23 mouse cellular contexts compared by ENCODE assay signal in genomic region chr2:156025482-156025881, GRCm38 (mm10). TPM values are rescaled to one million over a fixed set of nuclear protein-coding genes. Genes with fewer than 3 reads are reported as not detected.
DNase-seq lines count a peak whose midpoint lies in the region; TF ChIP-seq lines count a peak whose summit lies in the region.
"Had no signal": no experiment of that assay in that cellular context is flagged by ENCODE, and none has a peak within 500 bp of the region (broad histone marks: within the 10 kb centered on the region; RNA-seq: fewer than 3 reads in every experiment).

No protein-coding gene starts in this region.

- no peak overlapping the region for H3K9ac ChIP-seq in liver, adult 2 months (ENCODE audit: low read depth, low read length)
- H3K9ac ChIP-seq: hindbrain, embryonic 13.5 days; lung, embryonic 14.5 days; stomach, embryonic 15.5 days had no signal

- H3K4me1 ChIP-seq in liver, adult 2 months (ENCODE audit: control insufficient read depth, insufficient read depth, low read length) = no peaks in the 10 kb centered on the region
- H3K4me1 ChIP-seq in limb, embryonic 10.5 days = no peaks in the 10 kb centered on the region
- H3K4me1 ChIP-seq: hindbrain, embryonic 13.5 days; stomach, embryonic 15.5 days had no signal

- no peaks in the 10 kb centered on the region for H3K27me3 ChIP-seq in liver, adult 2 months (ENCODE audit: control insufficient read depth, insufficient read depth, low read length)
- no peaks in the 10 kb centered on the region for H3K27me3 ChIP-seq in limb, embryonic 10.5 days (ENCODE audit: low read depth, poor library complexity, severe bottlenecking)
- H3K27me3 ChIP-seq: hindbrain, embryonic 13.5 days; stomach, embryonic 15.5 days had no signal

- no peak for TF ChIP-seq POLR2A in liver, adult 2 months (IDR thresholded peaks at IDR 0.05; ENCODE audit: extremely low read depth, insufficient read depth, low read length)

- peak; percentile 56 for DNase-seq in liver, adult 2 months (ENCODE audit: extremely low read depth, low read depth, low spot score)
- DNase-seq in liver = no peak
- peak; percentile 28 for DNase-seq in ES-CJ7 (ENCODE audit: low read depth, low spot score)
- DNase-seq in ZHBTc4 (ENCODE audit: low read depth, low spot score) = peak; percentile 45
- DNase-seq in telencephalon, adult 2 months (ENCODE audit: low read depth, low spot score) = peak; percentile 4
- no peak for DNase-seq in limb, embryonic 10.5 days (ENCODE audit: low spot score)
- DNase-seq in cerebellum, adult 11-12 months = no peak
- DNase-seq: adrenal gland, postnatal 10 days; cerebellum, adult 8-10 months; heart, postnatal 10 days; lung, embryonic 14.5 days had no signal

- no peaks in the 10 kb centered on the region for H3K79me2 ChIP-seq in liver, adult 2 months (ENCODE audit: control insufficient read depth, insufficient read depth, low read length)

- no peak overlapping the region for H3K27ac ChIP-seq in liver, adult 2 months (replicated peaks; ENCODE audit: insufficient read depth, low read depth, low read length)
- H3K27ac ChIP-seq in limb, embryonic 10.5 days = no peak overlapping the region
- H3K27ac ChIP-seq: heart, embryonic 10.5 days; hindbrain, embryonic 13.5 days; macrophage; stomach, embryonic 15.5 days had no signal

- no peaks in the 10 kb centered on the region for H3K9me3 ChIP-seq in limb, embryonic 10.5 days (replicated peaks)
- H3K9me3 ChIP-seq: heart, embryonic 10.5 days; hindbrain, embryonic 13.5 days; stomach, embryonic 15.5 days had no signal

- no peak overlapping the region for H3K4me3 ChIP-seq in liver, adult 2 months (ENCODE audit: insufficient read depth, low read depth, low read length)
- no peak overlapping the region for H3K4me3 ChIP-seq in limb, embryonic 10.5 days
- H3K4me3 ChIP-seq: heart, embryonic 10.5 days; hindbrain, embryonic 13.5 days; stomach, embryonic 15.5 days had no signal

- no peak for TF ChIP-seq CTCF in liver, adult 2 months (IDR thresholded peaks at IDR 0.05; ENCODE audit: low read depth, low read length)

- H3K36me3 ChIP-seq in liver, adult 2 months (ENCODE audit: control insufficient read depth, insufficient read depth, low read length) = no peaks in the 10 kb centered on the region
- H3K36me3 ChIP-seq in limb, embryonic 10.5 days = no peaks in the 10 kb centered on the region
- H3K36me3 ChIP-seq: heart, embryonic 10.5 days; stomach, embryonic 15.5 days had no signal

RNA-seq across cellular contexts. Expression of gene Ergic3, which starts 17.6 kb away (rescaled TPM):
- 59.2 and 71.9 TPM in 2 replicates for total RNA-seq in liver, adult 2 months (2014; rRNA removed)
- polyA plus RNA-seq in liver, adult 2 months (2012; rRNA removed) = 168 and 185 TPM in 2 replicates
- 191 TPM in 2 replicates for polyA plus RNA-seq in limb, embryonic 10.5 days (2016; fragmentation: Nextera tagmentation; extraction: Ambion mirVana)

RNA-seq across cellular contexts. Expression of gene 6430550D23Rik, which starts 17.7 kb away (rescaled TPM):
- total RNA-seq in liver, adult 2 months (2014; rRNA removed) = 2.5 and 3.9 TPM in 2 replicates
- 2.2 and 3.5 TPM in 2 replicates for polyA plus RNA-seq in liver, adult 2 months (2012; rRNA removed)
- polyA plus RNA-seq in limb, embryonic 10.5 days (2016; fragmentation: Nextera tagmentation; extraction: Ambion mirVana) = 1.2 and 1.5 TPM in 2 replicates

RNA-seq across cellular contexts. Expression of gene Fer1l4, which starts 27.3 kb away (rescaled TPM):
- total RNA-seq in liver, adult 2 months (2014; rRNA removed) = not detected in 2 replicates
- polyA plus RNA-seq in liver, adult 2 months (2012; rRNA removed) = 0.06 TPM in 1 of 2 replicates, not detected in the other
- polyA plus RNA-seq in limb, embryonic 10.5 days (2016; fragmentation: Nextera tagmentation; extraction: Ambion mirVana) = not detected in 2 replicates
- total RNA-seq: adrenal gland, postnatal 10 days; gastrocnemius, postnatal 4 days; heart, postnatal 10 days; layer of hippocampus, postnatal 14 days; left cerebral cortex, postnatal 14 days; neutrophil, adult 5-6 weeks had no signal
- polyA plus RNA-seq: embryonic facial prominence, embryonic 14.5 days; heart, embryonic 10.5 days; hindbrain, embryonic 13.5 days; liver, embryonic 11.5 days; lung, embryonic 14.5 days; macrophage; midbrain, embryonic 11.5 days; spleen, adult 2 months had no signal

RNA-seq across cellular contexts. Expression of gene Spag4, which starts 39.5 kb away (rescaled TPM):
- total RNA-seq in liver, adult 2 months (2014; rRNA removed) = 1.6 and 1.7 TPM in 2 replicates
- 4.8 and 5.5 TPM in 2 replicates for polyA plus RNA-seq in liver, adult 2 months (2012; rRNA removed)
- 5.6 and 5.9 TPM in 2 replicates for polyA plus RNA-seq in limb, embryonic 10.5 days (2016; fragmentation: Nextera tagmentation; extraction: Ambion mirVana)
- polyA plus RNA-seq: macrophage had no signal

Comparison
In these comparisons a context has a peak if more than half of its experiments do, and no peak if none do; other contexts are left out.
1. DNase-seq: peak in liver, adult 2 months (single experiment), ES-CJ7 (single experiment), ZHBTc4 (single experiment) and telencephalon, adult 2 months (single experiment); none in liver (single experiment), limb, embryonic 10.5 days (single experiment) and cerebellum, adult 11-12 months (single experiment).